Mouse (Mus musculus) testis, adult 2 months (tissue): ENCODE results near the gene Mul1. TPM values are rescaled to one million over a fixed set of nuclear protein-coding genes. Genes with fewer than 3 reads are reported as not detected.
A peak's percentile ranks its signal among the peaks of the same experiment; 100 is the strongest.

Experiments
- H3K27ac ChIP-seq: fragments of 200-500 bp; 2 replicates; pipeline ENCODE4 v1.5.1; 2012; ENCODE audit warnings: low read depth, low read length; ENCODE audit not compliant: control insufficient read depth, insufficient read depth
- H3K27me3 ChIP-seq: fragments of 200-500 bp; 2 replicates; pipeline ENCODE4 v1.6.1; 2012; ENCODE audit warnings: mild to moderate bottlenecking, low read length, moderate library complexity; ENCODE audit not compliant: control insufficient read depth, insufficient read depth
- H3K36me3 ChIP-seq: fragments of 200-500 bp; 2 replicates; pipeline ENCODE4 v1.6.1; 2012; ENCODE audit warnings: mild to moderate bottlenecking, low read length; ENCODE audit not compliant: control insufficient read depth, insufficient read depth
- H3K4me1 ChIP-seq: fragments of 200-500 bp; 2 replicates; pipeline ENCODE4 v1.6.1; 2012; ENCODE audit warnings: low read length; ENCODE audit not compliant: control insufficient read depth, insufficient read depth
- H3K4me3 ChIP-seq: fragments of 200-500 bp; 2 replicates; pipeline ENCODE4 v1.5.1; 2012; ENCODE audit warnings: low read depth, mild to moderate bottlenecking, low read length, moderate library complexity, mixed read lengths; ENCODE audit not compliant: control insufficient read depth
- CTCF ChIP-seq: fragments of 200-500 bp; IDR thresholded peaks from 2 replicates; pipeline ENCODE4 v1.5.1; 2012; ENCODE audit warnings: low read depth, mild to moderate bottlenecking, inconsistent platforms, low read length, moderate library complexity; ENCODE audit not compliant: control insufficient read depth, insufficient read depth, insufficient replicate concordance
- POLR2A ChIP-seq: fragments of 200-500 bp; IDR thresholded peaks from 2 replicates; pipeline ENCODE4 v1.6.1; 2012; ENCODE audit warnings: low read depth, mild to moderate bottlenecking, inconsistent platforms, low read length, moderate library complexity; ENCODE audit not compliant: control insufficient read depth
- polyA plus RNA-seq: library from polyadenylated mRNA; depleted of rRNA; stranded (reverse); fragments of >200 nt; gene quantifications from 2 replicates; pipeline ENCODE4 v1.2.3, GENCODE M21; 2012

The Mul1 gene
- polyA plus RNA-seq, 1 experiment, result 54.2 TPM

DNA sequence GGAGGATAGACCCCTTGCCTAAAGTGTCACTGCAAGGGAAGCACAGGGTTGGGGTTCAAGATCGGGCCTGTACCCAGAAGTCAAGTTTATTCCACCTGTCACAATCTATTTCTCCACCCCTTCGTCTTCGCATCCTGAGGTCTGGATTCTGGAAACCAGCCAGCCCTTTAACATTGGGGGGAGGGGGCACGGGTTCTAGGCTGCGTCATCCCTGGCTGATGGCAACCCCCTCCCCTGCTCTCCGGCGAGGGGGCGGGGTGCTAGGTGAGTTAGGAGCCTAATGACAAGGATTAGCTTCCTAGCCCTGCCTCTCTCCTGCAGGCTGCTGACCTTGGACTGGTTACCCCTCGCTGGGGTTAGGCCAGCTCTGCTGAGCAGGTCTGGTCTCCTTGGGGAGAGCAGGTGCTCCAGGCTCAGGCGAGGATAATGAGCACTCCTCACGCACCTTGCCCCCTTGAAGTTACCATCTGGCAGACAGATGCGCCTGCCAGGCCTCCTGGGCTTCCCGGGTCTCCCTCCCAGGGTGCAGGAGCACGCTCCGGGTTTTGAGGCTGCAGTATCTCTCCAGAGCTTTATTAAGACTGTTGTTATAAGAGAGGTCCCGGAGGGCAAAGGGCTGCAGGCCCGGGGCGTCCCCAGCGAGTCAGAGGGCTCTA lies 18.8 kb downstream of the Mul1 start:
- Histone ChIP-seq H3K4me1 (peaks cover 33% of the 10 kb centered on the region), H3K4me3 (no peak overlapping the region; the same call in 1 of the 2 replicates), H3K36me3 (no peaks in the 10 kb centered on the region), H3K27ac (no peak overlapping the region), H3K27me3 (no peaks in the 10 kb centered on the region)
- TF ChIP-seq POLR2A (no peak), CTCF (no peak)

DNA sequence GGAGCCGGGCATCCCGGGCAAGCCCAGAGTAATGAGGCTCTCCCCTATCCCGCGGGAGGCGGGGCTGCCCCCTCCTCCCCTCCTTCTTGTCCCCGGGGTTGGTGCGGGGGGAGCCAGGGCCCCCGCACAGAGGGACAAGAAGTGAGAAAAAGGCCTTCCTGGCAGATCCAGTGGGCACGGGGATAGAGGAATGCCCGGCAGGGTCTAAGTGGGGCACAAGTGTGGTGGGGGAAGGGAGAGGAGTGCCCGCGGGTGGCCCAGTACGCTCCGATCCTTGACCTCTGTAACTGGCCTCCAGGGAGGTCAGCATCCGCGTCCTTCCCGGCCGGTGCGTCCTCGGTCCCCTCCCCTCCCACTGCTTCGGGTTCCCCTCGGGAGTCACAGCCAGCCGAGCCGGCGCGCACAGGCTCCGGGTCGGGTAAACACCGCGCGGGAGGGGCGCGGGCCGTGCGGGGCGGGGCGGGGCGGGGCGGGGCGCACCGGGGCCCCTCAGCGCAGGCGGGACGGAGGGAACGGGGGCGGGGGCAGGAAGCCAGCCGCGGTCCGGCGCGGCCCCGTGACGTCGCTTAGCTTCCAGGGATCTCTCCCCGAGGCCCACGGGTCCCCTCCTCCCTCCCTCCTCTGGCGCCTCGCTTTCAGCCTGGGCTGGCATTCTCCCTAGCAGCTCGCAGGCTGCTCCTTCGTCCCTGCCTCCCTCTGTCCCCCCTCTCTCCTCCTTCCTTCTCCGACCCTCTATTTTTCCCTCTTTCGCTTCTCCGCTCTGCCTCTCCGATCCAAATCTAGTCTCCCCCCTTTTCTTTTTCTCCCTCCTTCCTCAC lies 19.5 kb downstream of the Mul1 start, which contains the start of gene Camk2n1:
Gene Camk2n1 (plus strand): TSS at position 562 of the 818 bp plus-strand sequence.
- Histone ChIP-seq H3K4me3 (peak within 1 kb of the TSS; percentile 87), H3K27me3 (no peaks in the 10 kb centered on the region), H3K27ac (peak within 1 kb of the TSS; percentile 19), H3K4me1 (peaks cover 29% of the 10 kb centered on the region), H3K36me3 (no peaks in the 10 kb centered on the region)
- TF ChIP-seq POLR2A (no peak; the same call in 1 of the 2 replicates), CTCF (no peak)

DNA sequence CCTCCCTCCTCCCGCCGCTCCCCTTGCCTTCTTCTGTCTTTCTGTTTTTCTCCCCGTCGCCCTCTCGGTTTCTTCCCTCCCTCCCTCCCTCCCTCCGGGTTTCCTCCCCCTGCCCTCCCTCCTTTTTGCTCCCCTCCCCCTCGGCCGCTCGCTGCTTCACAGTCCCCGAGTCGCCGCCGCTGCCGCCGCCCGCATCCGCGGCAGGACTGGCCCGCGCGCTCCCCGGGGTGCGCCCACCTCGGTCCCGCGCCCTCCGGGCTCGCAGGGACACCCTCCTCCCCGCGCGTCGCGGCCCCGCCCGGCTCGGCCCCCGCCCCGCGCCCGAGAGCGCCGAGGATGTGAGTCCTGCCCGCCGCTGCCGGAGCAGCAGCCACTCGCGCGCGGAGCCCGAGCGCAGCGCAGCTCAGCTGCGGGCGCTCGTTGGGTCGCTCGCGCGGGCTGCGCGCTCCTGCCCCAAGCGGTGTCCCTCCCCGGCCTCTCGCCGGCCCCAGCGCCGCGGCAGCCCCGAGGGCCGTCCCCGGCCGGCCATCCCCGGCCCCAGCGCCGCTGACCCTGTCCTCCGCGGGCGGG lies 20.2 kb downstream of the Mul1 start:
- Histone ChIP-seq H3K27ac (no peak overlapping the region), H3K4me1 (peaks cover 28% of the 10 kb centered on the region), H3K4me3 (peak overlapping the region; percentile 87), H3K27me3 (no peaks in the 10 kb centered on the region), H3K36me3 (no peaks in the 10 kb centered on the region)
- TF ChIP-seq POLR2A, result no peak
- TF ChIP-seq CTCF, result no peak

DNA sequence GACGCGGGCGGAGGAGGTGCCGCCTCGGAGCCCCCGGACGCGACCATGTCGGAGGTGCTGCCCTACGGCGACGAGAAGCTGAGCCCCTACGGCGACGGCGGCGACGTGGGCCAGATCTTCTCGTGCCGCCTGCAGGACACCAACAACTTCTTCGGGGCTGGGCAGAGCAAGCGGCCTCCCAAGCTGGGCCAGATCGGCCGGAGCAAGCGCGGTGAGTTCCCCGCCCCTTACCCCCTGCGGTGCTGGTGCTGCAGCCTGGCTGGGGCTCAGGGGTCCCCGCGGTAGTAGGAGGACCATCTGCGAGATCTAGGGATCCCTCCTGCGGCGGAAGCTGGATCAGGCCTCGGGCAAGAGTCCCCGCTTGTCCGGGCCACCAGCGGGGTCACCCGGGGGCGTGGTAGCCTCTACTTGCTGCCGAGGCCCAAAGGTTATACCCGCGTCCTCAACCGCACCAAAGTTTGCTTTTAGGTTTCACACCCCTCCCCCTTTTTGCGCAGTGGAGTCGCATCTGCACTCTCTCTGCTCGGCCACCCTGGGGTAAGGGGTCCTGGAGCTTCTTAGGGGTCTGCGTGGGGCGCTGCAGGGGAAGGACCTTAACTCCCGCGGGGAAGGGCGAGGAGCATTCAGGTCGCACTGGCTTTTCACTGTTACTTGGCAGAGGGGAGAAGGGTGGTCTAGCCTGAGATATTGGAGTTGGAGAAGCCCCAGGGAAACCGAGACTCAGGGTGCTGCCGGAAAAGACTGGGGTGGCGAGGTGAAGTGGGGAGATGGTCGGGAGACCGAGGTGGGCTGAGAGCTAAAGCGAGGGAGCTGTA lies 20.9 kb downstream of the Mul1 start:
- no peak for TF ChIP-seq CTCF
- TF ChIP-seq POLR2A, result no peak
- Histone ChIP-seq H3K27ac (no peak overlapping the region), H3K27me3 (no peaks in the 10 kb centered on the region), H3K36me3 (no peaks in the 10 kb centered on the region), H3K4me1 (peaks cover 28% of the 10 kb centered on the region), H3K4me3 (peak overlapping the region; percentile 87)

DNA sequence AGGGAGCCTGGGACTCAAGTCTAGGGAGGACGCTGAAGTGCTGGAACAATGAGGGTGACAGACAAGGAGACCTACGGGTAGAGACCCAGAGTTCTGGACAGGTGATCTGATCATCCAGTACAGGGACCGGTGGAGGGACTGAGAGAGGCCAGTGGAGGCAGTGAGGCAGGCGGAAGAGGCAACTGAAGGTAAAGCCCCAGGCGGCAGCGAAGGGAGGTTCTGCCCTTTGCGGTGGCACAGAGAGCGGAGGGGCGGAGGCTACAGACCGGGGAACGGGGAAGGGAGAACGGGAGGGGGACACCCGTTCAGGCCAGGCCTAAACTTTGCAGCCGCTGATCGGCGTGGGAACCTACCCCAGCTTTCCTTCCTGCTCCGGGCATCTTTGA lies 21.5 kb downstream of the Mul1 start:
- Histone ChIP-seq H3K27ac (no peak overlapping the region), H3K4me1 (peaks cover 28% of the 10 kb centered on the region), H3K27me3 (no peaks in the 10 kb centered on the region), H3K36me3 (no peaks in the 10 kb centered on the region), H3K4me3 (peak overlapping the region; percentile 87)
- TF ChIP-seq CTCF (no peak), POLR2A (no peak)

DNA sequence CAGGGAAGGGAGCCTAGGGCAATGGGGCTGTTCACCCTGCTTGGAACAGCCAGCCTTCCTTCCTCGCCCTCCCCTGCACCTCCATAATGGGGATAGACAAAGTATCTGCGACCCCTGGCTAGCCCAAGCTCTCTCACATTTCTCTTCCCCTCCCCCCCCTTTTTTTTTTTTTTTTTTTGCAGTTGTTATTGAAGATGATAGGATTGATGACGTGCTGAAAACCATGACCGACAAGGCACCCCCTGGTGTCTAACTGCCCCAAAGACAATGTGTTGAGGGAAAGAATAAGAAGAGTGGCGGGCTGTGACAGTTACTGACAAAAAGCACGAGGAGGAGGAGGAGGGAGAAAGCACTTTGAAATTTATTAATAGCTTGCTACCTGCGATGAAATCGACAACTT lies 22.1 kb downstream of the Mul1 start:
- Histone ChIP-seq H3K27me3 (no peaks in the 10 kb centered on the region), H3K36me3 (no peaks in the 10 kb centered on the region), H3K4me3 (peak overlapping the region; percentile 87), H3K27ac (no peak overlapping the region), H3K4me1 (peaks cover 26% of the 10 kb centered on the region)
- TF ChIP-seq POLR2A, result no peak
- TF ChIP-seq CTCF, result no peak
